Mouse (Mus musculus): ENCODE measurements at regions not wholly inside any gene's neighbourhood (a gene's known extent, or its start where the extent isn't known, plus 50 kb on each side); places are given as distances from the start of the nearest gene placed in this dataset.
A peak's percentile ranks its signal among the peaks of the same experiment; 100 is the strongest.

DNA sequence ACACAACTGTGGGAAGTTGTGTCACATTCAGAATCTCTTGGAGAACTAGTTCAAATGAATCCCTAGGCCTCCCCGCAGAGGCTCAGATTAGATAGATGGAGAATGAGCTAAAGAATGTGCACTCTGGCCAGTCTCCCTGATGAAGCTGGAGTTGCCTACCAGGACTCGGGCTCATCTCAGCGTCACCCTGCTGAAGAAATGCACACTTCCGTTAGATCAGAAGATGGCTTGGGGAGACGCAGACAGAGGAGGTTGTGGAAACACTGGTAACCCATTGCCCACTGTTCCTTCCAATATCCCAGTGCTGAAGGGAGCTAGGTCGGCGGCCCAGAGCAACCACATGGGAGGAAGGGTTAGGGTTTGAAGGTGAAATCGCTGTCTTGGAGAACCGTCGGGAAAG is 77.7 kb upstream of the Armc2 start:
- ATAC-seq (ENCODE audit: insufficient number of reproducible peaks, low FRiP score, low TSS enrichment) = no peak

DNA sequence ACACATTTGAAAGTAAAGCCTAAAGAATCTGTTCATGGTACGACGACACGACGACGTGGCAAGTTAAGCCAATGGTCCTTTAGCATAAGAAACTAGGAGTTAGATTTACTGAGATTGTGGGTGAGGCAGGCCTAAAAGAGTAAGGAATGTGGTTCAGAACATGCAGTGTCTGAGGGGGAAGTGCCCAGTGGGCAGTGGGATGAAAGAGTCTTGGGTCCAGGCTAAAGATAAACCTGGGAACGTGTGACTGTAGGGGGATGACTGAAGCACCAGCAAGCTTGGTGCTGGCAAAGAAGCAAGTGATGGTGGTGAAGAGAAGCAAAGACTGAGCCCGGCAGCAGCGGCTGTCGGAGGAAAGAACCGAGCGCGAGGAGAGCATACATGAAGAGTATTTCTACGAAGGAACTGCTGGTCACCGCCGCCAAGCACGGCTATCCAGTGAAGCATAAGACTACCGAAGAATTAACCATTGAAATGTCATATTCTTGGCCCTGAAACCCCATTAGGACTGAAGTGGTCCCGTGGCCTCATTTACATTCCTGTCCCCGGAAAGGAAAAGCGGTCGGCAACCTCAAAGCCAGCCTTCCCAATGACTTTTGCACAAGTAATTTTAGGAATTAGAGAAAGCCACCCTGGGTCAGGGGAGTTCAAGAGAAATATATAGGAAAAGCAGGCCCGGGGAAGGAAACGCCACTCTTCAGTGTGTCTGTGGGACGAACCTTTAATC is 76.2 kb upstream of the Armc2 start:
- no peak for ATAC-seq (ENCODE audit: insufficient number of reproducible peaks, low FRiP score, low TSS enrichment)

DNA sequence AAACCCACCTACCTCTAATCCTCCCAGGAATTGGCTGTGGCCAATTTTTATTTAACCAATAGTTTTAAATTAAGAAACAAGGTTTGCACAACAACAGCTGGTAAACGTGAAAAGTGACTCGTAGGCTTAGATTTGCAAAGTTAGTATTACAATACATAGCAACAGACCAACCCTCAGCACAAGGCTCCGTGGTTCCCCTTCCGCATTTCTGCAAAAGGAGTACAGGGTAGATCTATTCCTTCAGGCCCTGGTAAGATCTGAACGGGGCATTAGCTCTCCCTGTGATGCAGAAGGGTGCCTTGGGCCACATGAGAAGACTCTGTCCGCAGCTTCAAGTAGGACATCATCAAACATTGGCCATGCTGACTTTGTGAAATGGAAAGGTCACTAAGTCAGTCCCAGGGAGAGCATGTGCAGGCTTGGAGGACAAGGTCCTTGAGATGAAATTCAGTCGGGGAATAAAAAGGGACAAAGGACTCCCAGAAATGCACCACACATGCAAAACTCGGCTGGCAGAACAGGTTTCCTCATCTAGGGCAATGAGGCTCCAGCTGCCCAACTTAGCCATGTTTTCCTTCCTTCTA is 75.0 kb upstream of the Armc2 start:
- ATAC-seq (ENCODE audit: insufficient number of reproducible peaks, low FRiP score, low TSS enrichment) = no peak

DNA sequence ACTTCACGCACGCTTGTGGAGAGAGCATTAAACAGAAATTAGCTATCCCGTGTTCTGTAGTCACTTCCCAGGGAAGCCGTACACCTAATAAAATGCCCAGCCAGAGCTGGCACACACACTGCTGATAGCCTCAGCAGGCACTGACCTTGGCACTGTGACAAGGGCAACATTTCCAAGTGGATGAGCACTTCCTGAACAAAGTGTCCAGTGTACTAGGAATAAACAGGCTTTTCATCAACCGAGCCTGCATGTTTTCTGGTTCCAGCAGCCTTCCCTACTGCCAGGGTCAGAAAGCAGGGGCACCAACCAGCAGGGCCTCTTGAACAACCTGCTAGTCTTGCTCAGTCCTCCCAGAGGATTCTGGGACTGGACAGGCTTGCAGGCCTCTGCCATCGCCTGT is 74.3 kb upstream of the Armc2 start:
- peak; percentile 84 for ATAC-seq (ENCODE audit: insufficient number of reproducible peaks, low FRiP score, low TSS enrichment)

DNA sequence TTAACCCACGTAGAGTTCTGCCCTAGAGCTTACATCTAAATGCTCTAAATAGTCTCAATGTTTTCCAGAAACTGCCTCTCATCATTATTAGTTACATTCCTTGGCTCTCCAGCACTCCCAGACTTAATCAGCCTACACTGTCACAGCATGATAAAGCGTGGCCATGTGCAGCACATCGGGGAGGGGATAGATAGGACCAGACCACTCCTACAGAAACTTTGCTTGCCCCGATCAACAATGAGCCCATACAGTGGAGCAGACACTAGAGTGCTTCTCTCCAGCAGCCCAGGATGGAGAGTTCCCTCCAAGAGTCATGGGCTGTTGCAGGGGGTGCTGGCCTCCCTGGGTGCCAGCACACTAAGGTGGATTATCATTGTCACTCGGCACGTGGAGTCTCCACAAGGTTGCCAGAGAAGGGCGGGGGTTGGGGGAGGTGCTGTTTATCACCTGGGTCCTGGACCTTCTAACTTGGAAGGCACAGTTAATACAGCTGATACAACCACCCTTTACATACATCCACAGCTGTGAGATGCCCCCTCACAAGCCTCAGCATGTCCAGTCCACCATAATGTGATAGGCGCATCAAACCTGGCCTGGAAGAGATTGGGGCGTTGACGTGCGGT is 73.4 kb upstream of the Armc2 start:
- ATAC-seq (ENCODE audit: insufficient number of reproducible peaks, low FRiP score, low TSS enrichment) = no peak

DNA sequence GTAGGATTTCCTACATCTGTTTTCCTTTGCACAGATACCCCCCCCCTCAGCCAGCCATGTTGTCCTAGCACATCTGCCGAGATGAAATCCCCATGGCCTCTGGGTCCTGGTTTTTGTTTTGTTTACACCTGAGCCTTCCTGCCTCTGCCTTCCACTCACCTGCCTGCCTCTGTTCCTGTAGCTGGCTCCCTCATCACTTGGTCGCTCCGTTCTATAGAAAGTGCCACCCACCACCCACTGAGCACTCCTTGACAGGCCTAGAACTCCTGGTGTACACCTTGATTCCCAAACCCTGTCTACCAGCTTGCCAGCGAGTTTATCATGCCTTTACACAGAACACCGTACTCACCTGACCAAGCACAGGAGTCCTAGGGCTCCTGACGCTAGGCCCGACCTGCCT is 72.6 kb upstream of the Armc2 start:
- ATAC-seq (ENCODE audit: insufficient number of reproducible peaks, low FRiP score, low TSS enrichment) = no peak

DNA sequence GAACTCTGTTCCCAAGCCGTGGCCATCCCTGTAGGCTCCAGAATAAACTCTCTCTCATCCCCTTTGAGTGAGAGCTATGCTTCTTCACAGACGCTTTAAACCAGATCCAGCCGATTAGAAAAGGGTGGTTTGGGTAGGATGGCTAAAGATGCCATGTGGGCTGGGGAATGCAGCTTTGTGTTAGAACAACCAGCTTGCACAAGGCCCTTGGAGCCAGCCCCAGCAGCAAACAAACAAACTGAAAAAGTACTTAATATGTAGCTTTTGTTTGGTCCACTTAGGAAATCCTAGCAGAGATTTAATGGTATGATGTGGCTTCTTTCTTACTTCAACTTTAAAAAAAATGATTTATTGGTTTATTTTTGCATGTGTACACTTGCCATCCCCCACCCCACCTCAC is 71.9 kb upstream of the Armc2 start:
- ATAC-seq (ENCODE audit: insufficient number of reproducible peaks, low FRiP score, low TSS enrichment) = no peak

DNA sequence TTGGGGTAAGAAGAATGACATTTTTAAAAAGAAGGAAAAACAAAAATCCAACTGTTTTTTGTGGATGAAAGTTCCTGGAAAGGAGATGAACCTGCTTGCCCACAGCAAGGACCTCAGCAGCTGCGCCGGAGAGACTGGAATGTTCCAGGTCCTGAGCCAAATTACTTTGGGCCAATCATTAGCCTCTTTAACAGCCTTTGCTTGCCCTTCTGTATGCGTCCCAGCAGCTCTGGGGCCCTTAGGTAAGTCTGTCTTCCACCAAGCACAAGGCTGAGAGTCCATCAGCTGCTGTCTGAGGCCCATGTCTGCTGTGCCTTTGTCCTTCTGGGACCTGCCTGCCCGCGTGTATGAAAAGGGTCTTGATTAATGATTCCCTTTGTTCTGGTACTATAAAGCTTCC is 71.4 kb upstream of the Armc2 start:
- no peak for ATAC-seq (ENCODE audit: insufficient number of reproducible peaks, low FRiP score, low TSS enrichment)

DNA sequence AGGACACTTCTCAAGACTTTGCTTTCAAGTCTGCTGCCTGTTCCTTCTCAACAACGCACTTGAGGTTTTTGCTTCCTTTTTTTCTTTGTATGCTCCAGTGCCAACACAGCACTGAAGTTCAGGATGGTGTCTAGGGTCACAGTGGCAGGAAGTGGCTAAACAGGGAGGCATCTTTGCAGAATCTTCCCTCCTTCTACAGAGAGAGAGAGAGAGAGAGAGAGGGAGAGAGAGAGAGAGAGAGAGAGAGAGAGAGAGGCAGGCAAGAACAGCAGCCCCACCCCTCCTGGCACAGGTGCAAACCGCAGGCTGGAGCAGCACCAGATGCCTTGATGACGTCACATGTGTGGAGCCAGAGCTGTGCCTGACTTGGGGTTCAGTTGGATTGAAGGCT is 71.0 kb upstream of the Armc2 start:
- ATAC-seq (ENCODE audit: insufficient number of reproducible peaks, low FRiP score, low TSS enrichment) = no peak

DNA sequence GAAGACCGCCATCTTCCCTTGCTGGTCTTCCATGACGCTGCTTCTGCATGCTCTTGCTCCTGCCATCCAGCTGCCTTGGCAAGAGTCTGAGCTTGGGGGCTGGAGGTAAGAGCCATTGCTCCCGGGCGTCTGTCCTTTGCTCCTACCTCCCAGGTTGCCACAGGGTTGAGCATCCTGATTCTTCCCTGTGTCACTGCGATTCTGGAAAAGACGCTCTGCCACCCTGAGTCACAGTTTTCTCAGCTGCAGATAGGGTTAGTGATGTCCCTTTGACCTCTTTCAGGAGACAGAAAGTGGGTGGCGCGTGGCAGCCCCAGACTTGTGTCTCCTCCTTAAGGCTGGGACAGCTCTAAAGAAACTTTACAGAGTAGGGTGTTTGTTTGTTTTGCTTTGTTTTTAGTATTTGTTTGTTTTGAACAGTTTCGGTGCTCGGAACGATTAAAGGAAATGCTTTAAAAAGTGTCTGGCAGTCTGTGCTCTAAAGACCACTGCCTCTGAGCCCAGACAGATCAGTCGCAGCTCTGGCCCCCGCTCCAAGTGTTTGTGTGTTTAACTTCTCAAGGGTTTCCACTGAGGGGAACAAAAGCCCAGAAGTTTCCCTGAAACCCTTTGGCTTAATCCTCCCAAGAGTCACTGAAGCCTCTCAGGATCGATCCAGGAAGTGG is 70.5 kb upstream of the Armc2 start:
- ATAC-seq (ENCODE audit: insufficient number of reproducible peaks, low FRiP score, low TSS enrichment) = no peak

DNA sequence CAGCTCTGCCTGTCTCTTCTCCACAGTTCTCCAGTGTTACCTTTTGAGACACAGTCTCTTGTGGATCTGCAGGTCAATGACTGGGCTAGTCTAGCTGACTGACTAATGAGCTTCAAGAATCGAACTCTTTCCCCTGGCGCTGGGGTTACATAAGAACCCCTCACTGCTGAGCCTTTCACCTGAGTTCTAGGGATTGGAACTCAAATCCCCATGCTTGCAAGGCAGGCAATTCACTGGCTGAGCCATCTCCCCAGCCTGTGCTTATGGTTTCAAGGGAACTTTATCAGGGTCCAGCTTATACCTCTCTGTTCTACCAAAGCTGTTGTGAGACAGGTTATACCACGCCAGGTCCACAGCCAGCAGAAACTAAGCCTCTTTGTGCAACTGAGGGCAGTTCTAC is 69.7 kb upstream of the Armc2 start:
- no peak for ATAC-seq (ENCODE audit: insufficient number of reproducible peaks, low FRiP score, low TSS enrichment)

DNA sequence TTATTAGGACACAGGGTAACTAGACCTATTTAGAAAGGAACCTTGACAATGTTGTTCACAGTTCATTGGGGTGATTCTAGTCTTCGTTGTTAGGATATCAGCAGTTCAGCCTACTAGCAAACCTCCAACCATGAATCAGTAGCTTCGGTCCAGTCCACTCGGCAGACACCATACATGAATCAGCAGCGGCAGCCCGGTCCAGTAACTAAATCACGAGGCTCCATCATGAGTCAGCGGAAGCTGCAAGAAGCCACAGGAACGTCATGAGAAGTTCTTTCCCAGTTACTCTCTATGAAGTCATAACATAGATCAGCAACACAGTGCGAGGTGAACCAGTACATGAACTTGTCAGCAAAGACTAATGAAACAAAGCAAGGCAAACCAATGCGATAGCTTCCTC is 68.4 kb upstream of the Armc2 start:
- no peak for ATAC-seq (ENCODE audit: insufficient number of reproducible peaks, low FRiP score, low TSS enrichment)

DNA sequence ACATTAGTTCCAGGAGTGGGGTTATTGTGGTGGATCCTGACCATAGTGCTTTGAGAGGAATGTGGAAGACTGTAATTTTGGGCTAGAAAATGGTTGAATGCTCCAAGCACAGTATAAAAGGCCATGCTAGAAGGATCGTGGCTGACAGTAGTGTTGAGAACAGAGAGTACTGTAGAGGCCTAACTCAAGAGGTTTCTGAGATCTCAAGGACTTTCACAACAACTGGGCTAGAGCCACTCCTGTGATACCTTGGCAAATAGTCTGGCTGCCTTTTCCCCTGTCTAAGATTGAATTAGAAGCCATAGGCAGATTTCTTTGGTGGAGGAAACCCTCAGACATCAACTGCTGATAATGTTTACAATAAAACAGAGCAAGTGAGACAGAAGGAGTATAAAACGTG is 67.1 kb upstream of the Armc2 start:
- no peak for ATAC-seq (ENCODE audit: insufficient number of reproducible peaks, low FRiP score, low TSS enrichment)

DNA sequence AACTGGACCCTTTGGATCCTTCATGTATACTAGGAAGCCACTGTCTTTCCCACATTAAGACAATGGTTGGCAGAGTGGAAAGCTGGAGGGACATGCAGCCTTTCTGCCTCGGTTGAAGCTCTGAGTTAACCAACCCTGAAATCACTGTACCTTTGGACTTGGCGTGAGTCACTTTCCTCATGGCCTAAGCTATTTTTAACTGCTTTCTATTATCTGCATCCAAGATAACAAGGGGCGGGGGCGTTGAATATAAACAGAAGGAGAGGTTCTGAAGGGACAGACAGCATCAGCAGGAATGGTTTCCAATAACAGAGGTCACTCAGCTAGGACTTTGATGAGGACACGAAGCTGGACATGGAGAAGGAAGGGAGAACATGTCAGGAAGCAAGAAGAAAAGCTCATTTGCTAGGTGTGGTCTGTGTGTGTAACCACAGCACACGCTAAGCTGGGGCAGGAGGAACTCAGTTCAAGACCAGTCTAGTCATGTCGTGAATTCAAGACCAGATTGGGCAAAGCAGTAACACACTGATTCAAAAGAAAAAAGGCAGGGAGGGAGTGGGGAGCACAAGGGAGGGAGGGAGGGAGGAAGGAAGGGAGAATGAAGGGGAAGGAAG is 64.1 kb upstream of the Armc2 start:
- no peak for ATAC-seq (ENCODE audit: insufficient number of reproducible peaks, low FRiP score, low TSS enrichment)

DNA sequence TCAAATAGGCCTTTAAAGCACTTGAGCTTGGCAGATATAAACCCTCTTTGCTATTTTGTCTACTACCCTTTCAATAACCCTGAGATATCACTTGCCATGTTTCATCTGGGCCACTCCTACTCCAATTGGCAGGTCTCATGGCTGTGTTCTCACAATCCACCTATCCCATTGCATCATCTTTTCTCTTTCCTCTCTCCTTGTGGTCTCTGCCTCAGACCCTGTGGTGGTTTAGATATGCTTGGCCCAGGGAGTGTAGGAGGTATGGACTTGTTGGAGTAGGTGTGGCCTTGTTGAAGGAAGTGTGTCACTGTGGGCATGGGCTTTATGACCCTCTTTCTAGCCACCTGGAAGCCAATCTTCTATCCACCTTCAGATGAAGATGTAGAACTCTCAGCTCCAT is 61.5 kb upstream of the Armc2 start:
- ATAC-seq (ENCODE audit: insufficient number of reproducible peaks, low FRiP score, low TSS enrichment) = no peak

DNA sequence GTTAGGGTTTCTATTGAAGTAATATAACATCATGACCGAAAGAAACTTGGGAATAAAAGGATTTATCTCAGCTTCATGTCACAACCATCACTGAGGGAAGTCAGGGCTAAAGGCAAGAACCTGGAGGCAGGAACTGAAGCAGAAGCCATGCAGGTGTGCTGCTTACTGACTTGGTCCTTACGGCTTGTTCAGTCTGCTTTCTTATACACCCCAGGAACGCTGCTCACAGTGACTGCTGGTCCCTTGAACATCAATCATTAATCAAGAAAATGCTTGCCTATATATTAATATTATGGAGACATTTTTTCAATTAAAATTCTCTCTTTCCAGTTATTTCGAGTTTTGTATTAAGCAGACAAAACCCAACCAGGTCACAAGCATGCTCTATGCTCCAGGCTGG is 58.5 kb upstream of the Armc2 start:
- ATAC-seq (ENCODE audit: insufficient number of reproducible peaks, low FRiP score, low TSS enrichment) = no peak

DNA sequence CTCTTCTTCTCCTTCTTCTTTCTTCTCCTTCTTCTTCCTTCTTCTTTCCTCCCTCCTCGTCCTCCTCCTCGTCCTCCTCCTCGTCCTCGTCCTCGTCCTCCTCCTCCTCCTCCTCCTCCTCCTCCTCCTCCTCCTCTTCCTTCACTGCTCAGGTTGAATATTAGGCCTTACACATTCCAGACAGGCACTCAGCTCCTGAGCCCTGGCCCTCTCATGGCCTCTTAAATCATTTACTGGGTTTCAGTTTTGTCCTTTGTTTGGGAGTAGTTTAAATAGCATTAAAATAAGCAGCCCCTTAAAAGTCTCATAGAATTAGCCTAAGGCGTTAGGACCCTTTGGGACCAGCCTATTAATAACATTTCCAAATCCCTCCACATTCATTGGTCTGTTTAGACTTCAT is 57.3 kb upstream of the Armc2 start:
- ATAC-seq (ENCODE audit: insufficient number of reproducible peaks, low FRiP score, low TSS enrichment) = no peak

DNA sequence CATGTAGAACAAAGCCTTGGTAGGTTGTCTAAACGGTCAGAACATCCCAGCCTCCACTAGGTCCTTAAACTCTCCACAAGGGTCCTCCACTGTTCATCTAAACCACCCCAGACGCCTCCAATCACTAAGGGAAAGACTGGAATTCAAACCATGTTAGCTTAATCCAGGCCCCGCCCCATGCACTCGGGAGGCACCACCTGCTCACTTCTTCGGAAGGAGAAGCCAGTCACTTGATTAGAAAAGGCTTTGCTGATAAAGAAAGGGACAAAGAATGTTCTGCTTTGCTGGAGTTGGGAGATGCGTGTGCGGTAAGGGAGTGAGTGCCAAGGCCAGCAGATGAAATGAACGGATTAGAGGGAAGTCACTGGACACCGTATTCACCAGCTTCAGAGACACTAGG is 54.5 kb upstream of the Armc2 start:
- no peak for ATAC-seq (ENCODE audit: insufficient number of reproducible peaks, low FRiP score, low TSS enrichment)

DNA sequence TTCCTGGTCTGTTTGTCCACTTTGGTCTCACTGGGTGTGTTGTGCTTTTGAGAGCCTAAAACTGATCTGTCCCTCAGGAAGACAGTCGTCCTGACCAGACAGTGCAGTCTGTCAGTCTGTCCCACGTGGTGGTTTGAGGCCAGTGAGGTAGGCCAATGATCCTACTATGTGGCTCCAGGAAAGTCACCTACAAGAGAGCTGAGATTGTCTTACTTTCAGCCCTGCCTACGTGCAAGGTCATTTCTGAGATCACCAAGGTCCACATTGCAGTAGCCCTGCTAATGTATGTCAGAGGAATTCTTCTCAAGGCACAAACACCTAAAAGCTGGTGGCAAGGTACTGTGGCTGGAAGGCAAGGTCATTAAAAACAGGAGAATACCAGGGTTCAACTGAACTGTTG is 53.9 kb upstream of the Armc2 start:
- ATAC-seq (ENCODE audit: insufficient number of reproducible peaks, low FRiP score, low TSS enrichment) = no peak

DNA sequence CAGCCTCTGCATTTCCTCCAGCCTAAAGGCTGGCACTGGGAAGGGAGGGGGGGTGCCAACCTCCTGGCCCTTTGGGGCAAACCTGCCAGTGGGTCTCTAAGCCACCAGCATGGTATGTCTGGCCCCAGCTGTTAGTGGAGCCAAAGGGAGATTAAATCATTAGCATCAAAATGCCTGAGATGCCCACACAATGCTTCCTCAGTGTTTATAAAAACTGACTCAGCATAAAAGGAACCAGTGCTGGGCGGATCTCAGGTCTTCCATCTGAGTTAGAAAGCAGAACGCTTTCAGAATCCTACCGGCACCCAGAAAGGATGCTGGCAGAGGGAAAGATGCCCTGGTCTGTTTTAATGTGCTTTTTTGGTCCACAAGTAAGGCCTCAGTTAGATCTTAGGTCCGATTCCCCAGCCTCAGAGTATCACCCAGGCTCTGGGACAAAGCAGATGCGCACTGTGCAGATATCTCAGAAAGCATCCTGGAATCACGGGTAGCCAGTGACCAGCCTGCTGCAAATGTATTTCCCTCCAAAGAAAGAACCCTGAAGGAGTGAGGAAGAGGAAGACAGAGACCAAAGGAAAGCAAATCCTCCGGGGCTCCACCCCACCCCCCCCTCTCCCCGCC is 53.3 kb upstream of the Armc2 start:
- no peak for ATAC-seq (ENCODE audit: insufficient number of reproducible peaks, low FRiP score, low TSS enrichment)
